Mouse (Mus musculus) heart, embryonic 16.5 days (tissue): ENCODE measurements around the gene Fcgrt. TPM values are rescaled to one million over a fixed set of nuclear protein-coding genes. Genes with fewer than 3 reads are reported as not detected.
"Not testable (repeated sequence)": the region's sequence is repeated elsewhere in the genome, so short reads cannot be mapped to it uniquely, and the experiment has no call there.

ENCODE experiments used
- ATAC-seq: fragments of 200-750 bp; cut with Nextera tagmentation; replicated peaks from 2 replicates; pipeline ENCODE4 v1.8.0; 2017; ENCODE audit warnings: moderate number of reproducible peaks; ENCODE audit not compliant: insufficient read depth, low FRiP score; ENCODE audit errors: extremely low read depth
- H3K27ac ChIP-seq: fragments of 300-500 bp; sonication (generic); 2 replicates; pipeline ENCODE4 v1.5.1; 2014; ENCODE audit warnings: mild to moderate bottlenecking, low read length, control low read depth, moderate library complexity
- H3K27me3 ChIP-seq: fragments of 300-500 bp; sonication (generic); 2 replicates; pipeline ENCODE4 v1.6.1; 2014; ENCODE audit warnings: low read length, mixed read lengths; ENCODE audit not compliant: control insufficient read depth, insufficient read depth
- H3K36me3 ChIP-seq: fragments of 300-500 bp; sonication (generic); 2 replicates; pipeline ENCODE4 v1.6.1; 2014; ENCODE audit not compliant: control insufficient read depth, insufficient read depth
- H3K4me1 ChIP-seq: fragments of 300-500 bp; sonication (generic); 2 replicates; pipeline ENCODE4 v1.6.1; 2014; ENCODE audit warnings: low read length, mixed read lengths; ENCODE audit not compliant: control insufficient read depth, insufficient read depth
- H3K4me2 ChIP-seq: fragments of 300-500 bp; sonication (generic); 2 replicates; pipeline ENCODE4 v1.6.1; 2014; ENCODE audit warnings: low read depth, mild to moderate bottlenecking, control low read depth, low read length
- H3K4me3 ChIP-seq: fragments of 300-500 bp; sonication (generic); 2 replicates; pipeline ENCODE4 v1.5.1; 2014; ENCODE audit warnings: mild to moderate bottlenecking, control low read depth, low read length
- H3K9ac ChIP-seq: fragments of 300-500 bp; sonication (generic); 2 replicates; pipeline ENCODE4 v1.6.1; 2014; ENCODE audit warnings: low read length, control low read depth
- H3K9me3 ChIP-seq: fragments of 300-500 bp; sonication (generic); replicated peaks from 2 replicates; pipeline ENCODE4 v1.6.1; 2016; ENCODE audit warnings: low read length; ENCODE audit not compliant: control insufficient read depth
- WGBS: fragments of 180-500 bp; shearing (Covaris S2); extraction: QIAGEN DNeasy Blood & Tissue Kit; methylation state at CpG from one replicate; pipeline ENCODE4 v1.1.7; 2014; 5-methylcytosine and 5-hydroxymethylcytosine counted together
- polyA plus RNA-seq: library from polyadenylated mRNA; unstranded; fragments of >200 nt; fragmentation: Nextera tagmentation; extraction: Ambion mirVana; gene quantifications from 2 replicates; pipeline ENCODE4 v1.2.1, GENCODE M21; 2015

Gene Fcgrt
- polyA plus RNA-seq, 1 experiment from 2014 or later, result 56.8 TPM

- Histone ChIP-seq H3K36me3 (no peaks in the 10 kb centered on the region), H3K4me1 (peaks cover 16% of the 10 kb centered on the region), H3K9ac (no peak overlapping the region), H3K4me2 (no peak overlapping the region), H3K9me3 (no peaks in the 10 kb centered on the region), H3K4me3 (no peak overlapping the region), H3K27ac (no peak overlapping the region), H3K27me3 (no peaks in the 10 kb centered on the region)
- WGBS, result 77% methylated on average over 8 of the region's 8 CpGs
- no peak for ATAC-seq
Measured at GRCm38 (mm10) chr7:45105491-45105890, 1.8 kb upstream of the Fcgrt start.

DNA sequence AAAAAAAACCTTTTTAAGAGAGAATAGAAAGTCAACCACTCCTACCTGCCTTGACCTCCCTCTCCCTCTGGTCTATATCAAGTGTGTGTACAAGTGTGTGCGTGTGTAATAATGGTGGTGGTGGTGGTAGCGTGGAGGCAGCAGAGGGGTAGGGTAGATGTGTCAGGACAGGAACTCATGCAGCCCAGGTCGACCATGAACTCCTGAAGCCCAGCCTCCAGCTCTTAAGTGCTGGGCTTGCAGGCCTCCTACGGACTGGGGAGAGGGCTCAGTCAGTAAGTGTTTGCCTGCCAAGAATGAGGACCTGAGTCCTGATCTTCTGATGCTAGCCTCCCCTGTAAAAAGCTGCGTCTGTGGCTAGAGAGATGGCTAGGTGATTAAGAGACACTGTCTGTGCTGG lies 1.3 kb upstream of the Fcgrt start:
- 62% methylated on average over 5 of the region's 5 CpGs for WGBS
- Histone ChIP-seq H3K9ac (no peak overlapping the region), H3K27me3 (no peaks in the 10 kb centered on the region), H3K9me3 (no peaks in the 10 kb centered on the region), H3K36me3 (no peaks in the 10 kb centered on the region), H3K4me1 (peaks cover 16% of the 10 kb centered on the region), H3K4me3 (no peak overlapping the region), H3K4me2 (no peak overlapping the region), H3K27ac (no peak overlapping the region)
- ATAC-seq, result no peak

- peaks cover 16% of the 10 kb centered on the region for H3K4me1 ChIP-seq
Measured at GRCm38 (mm10) chr7:45102940-45103585, 588 bp downstream of the Fcgrt start.

DNA sequence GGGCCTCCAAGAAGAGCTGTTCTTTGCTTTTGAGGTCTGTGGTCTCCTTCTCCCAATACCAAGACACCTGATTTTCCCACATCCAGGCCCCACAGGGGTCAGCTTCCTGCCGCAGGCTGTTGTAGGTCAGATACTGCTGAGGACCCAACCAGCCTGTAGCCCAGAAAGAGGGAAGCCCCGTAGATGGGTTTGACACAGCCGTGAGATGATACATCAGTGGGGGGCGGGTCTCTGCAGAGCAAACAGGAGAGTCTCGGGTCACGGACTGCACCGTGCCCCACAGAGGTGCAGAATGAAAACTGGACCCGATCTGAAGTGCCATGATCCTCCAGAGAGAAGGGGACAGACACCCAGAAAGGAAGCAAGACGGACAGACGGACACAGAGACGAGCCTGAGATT lies 1.2 kb downstream of the Fcgrt start:
- no peak for ATAC-seq
- Histone ChIP-seq H3K27ac (no peak overlapping the region), H3K27me3 (no peaks in the 10 kb centered on the region), H3K4me3 (peak overlapping the region; percentile 47), H3K4me2 (peak overlapping the region; percentile 58), H3K36me3 (no peaks in the 10 kb centered on the region), H3K4me1 (peaks cover 16% of the 10 kb centered on the region), H3K9ac (peak overlapping the region; percentile 73; the same call in 1 of the 2 replicates), H3K9me3 (no peaks in the 10 kb centered on the region)
- WGBS, result 80% methylated on average over 11 of the region's 11 CpGs

More at GRCm38 (mm10) chr7:45102940-45103585, 588 bp downstream of the Fcgrt start:
- Histone ChIP-seq H3K36me3 (no peaks in the 10 kb centered on the region), H3K27ac (peak overlapping the region; percentile 89), H3K9me3 (no peaks in the 10 kb centered on the region), H3K4me2 (peak overlapping the region; percentile 58), H3K9ac (peak overlapping the region; percentile 73), H3K27me3 (no peaks in the 10 kb centered on the region), H3K4me3 (peak overlapping the region; percentile 47)
- 70% methylated on average over 9 of the region's 9 CpGs for WGBS
- ATAC-seq, result no peak

- peaks cover 16% of the 10 kb centered on the region for H3K4me1 ChIP-seq
- H3K27me3 ChIP-seq, result no peaks in the 10 kb centered on the region
- no peaks in the 10 kb centered on the region for H3K36me3 ChIP-seq
- no peak for ATAC-seq
- no peaks in the 10 kb centered on the region for H3K9me3 ChIP-seq
- WGBS, result 88% methylated on average over 6 of the region's 6 CpGs
- no peak overlapping the region for H3K4me2 ChIP-seq
- no peak overlapping the region for H3K9ac ChIP-seq
- H3K4me3 ChIP-seq, result no peak overlapping the region
- H3K27ac ChIP-seq, result no peak overlapping the region
Measured at GRCm38 (mm10) chr7:45100046-45100445, 3.6 kb downstream of the Fcgrt start.

DNA sequence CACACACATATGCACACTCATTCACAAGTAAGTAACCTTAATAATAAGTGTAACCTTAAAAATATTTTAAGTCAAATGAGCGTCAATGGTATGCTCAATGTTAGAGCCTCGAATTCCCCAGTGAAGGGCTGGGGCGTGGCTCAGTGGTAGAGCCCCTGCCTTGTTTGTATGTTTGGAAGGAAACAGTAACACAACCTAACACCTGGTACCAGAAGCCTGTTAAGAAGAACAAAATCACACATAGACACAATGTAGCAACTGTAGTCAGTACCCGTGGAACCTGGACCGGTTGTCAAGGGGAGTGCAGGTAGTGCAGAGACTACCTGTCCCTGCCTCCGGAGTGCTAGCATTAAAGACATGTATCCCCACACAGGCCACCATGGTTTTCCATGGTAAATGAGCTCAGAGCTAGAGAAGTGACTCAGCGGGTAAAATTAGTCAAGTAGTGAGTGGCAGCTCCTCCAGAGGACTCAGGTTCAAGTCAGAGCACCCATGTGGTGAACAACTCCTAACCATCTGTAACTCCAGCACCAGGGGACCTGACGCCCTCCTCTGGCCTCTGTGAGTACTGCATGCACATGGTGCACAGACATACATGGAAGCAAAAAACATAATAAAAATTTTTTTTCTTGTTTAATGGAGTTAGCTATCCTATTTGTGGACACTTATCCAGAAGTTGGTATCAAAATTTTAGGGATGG lies 5.0 kb downstream of the Fcgrt start:
- H3K27me3 ChIP-seq, result no peaks in the 10 kb centered on the region
- no peak overlapping the region for H3K4me3 ChIP-seq
- H3K9ac ChIP-seq, result no peak overlapping the region
- no peaks in the 10 kb centered on the region for H3K36me3 ChIP-seq
- ATAC-seq, result no peak
- H3K4me2 ChIP-seq, result no peak overlapping the region
- H3K9me3 ChIP-seq, result no peaks in the 10 kb centered on the region
- 84% methylated on average over 8 of the region's 8 CpGs for WGBS
- H3K4me1 ChIP-seq, result peaks cover 9% of the 10 kb centered on the region; the same call in 1 of the 2 replicates
- H3K27ac ChIP-seq, result no peak overlapping the region

- Histone ChIP-seq H3K9ac (no peak overlapping the region), H3K4me3 (no peak overlapping the region), H3K36me3 (no peaks in the 10 kb centered on the region), H3K4me1 (peaks cover 9% of the 10 kb centered on the region), H3K27ac (no peak overlapping the region; the same call in 1 of the 2 replicates), H3K4me2 (no peak overlapping the region), H3K9me3 (no peaks in the 10 kb centered on the region), H3K27me3 (no peaks in the 10 kb centered on the region)
- no peak for ATAC-seq
- 52% methylated on average over 6 of the region's 6 CpGs for WGBS
Measured at GRCm38 (mm10) chr7:45097479-45097878, 6.2 kb downstream of the Fcgrt start.

DNA sequence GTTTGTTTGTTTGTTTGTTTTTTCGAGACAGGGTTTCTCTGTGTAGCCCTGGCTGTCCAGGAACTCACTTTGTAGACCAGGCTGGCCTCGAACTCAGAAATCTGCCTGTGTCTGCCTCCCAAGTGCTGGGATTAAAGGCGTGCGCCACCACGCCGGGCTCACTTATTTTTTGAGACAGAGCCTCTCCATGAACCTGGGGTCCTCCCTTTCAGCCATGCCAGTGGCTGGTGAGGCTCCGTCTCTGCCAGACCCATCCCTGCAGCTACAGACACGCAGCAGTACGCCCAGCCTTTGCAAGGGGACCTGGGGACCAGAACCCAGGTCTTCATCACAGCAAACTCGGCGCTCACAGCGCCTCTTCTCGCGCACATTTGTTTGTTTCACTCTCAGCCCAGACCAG lies 7.7 kb downstream of the Fcgrt start:
- not testable (repeated sequence) for H3K4me1 ChIP-seq, H3K9me3 ChIP-seq, H3K27me3 ChIP-seq, H3K4me2 ChIP-seq, H3K9ac ChIP-seq, H3K27ac ChIP-seq, ATAC-seq, H3K4me3 ChIP-seq, H3K36me3 ChIP-seq
- 93% methylated on average over 14 of the region's 14 CpGs for WGBS

- 70% methylated on average over 6 of the region's 6 CpGs for WGBS
- H3K36me3 ChIP-seq, result no peaks in the 10 kb centered on the region
- H3K9ac ChIP-seq, result no peak overlapping the region
- H3K27me3 ChIP-seq, result no peaks in the 10 kb centered on the region
- no peaks in the 10 kb centered on the region for H3K9me3 ChIP-seq
- no peak overlapping the region for H3K4me2 ChIP-seq
- H3K4me1 ChIP-seq, result peaks cover 13% of the 10 kb centered on the region
- H3K4me3 ChIP-seq, result no peak overlapping the region
- H3K27ac ChIP-seq, result no peak overlapping the region
- no peak for ATAC-seq
Measured at GRCm38 (mm10) chr7:45095367-45095766, 8.3 kb downstream of the Fcgrt start.
